Mouse (Mus musculus) liver, embryonic 14.5 days (tissue): ENCODE measurements around the gene Rarres2.

Source experiments
- CTCF ChIP-seq: IDR thresholded peaks from 2 replicates; pipeline ENCODE4 v1.5.1; 2016; ENCODE audit warnings: antibody characterized with exemption, low read depth, control low read depth
- EP300 ChIP-seq: IDR thresholded peaks from 2 replicates; pipeline ENCODE4 v1.6.1; 2016; ENCODE audit warnings: antibody characterized with exemption, low read depth

DNA sequence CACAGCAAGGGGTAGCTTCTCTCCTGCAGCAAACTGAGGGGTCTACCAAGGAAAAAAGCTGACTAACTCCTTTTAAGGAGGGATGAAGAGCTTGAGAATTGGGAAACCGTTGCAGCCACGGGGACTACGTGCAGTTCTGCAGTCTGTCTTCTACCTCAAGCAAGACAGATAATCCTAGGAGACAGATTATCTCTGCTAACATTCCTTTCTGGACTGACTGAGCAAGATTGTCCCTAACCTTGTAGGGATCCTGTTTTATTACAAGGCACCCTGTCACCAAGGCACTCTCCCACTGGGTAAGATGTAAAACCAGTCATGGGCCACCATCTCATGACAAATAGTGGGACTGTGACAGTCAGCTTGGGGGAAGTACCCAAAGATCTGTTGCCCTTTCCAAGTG, 8.7 kb upstream of the Rarres2 start:
- TF ChIP-seq EP300 (no peak), CTCF (no peak)
